Mouse (Mus musculus) G1E (cell line): Measurements from ENCODE around the gene Rbbp7. TPM values are rescaled to one million over a fixed set of nuclear protein-coding genes. Genes with fewer than 3 reads are reported as not detected.
A peak's percentile ranks its signal among the peaks of the same experiment; 100 is the strongest.

Experiments used
- ATAC-seq: 2 replicates; pipeline ENCODE4 v1.8.0; 2016; ENCODE audit warnings: mild to moderate bottlenecking; ENCODE audit not compliant: insufficient number of reproducible peaks, poor library complexity, low FRiP score, severe bottlenecking; ENCODE audit errors: extremely low read depth
- DNase-seq: peaks from one replicate; pipeline ENCODE4 v3.0.0; 2012; ENCODE audit warnings: low spot score
- H3K27me3 ChIP-seq: 2 replicates; pipeline ENCODE4 v1.6.1; 2012; ENCODE audit warnings: mild to moderate bottlenecking, low read length, inconsistent platforms; ENCODE audit not compliant: insufficient read depth
- H3K36me3 ChIP-seq: replicated peaks from 2 replicates; pipeline ENCODE3; 2012; ENCODE audit warnings: mild to moderate bottlenecking, inconsistent platforms
- H3K4me1 ChIP-seq: 2 replicates; pipeline ENCODE4 v1.6.1; 2012; ENCODE audit warnings: low read depth, low read length, inconsistent platforms, mixed read lengths; ENCODE audit not compliant: insufficient read depth
- H3K4me3 ChIP-seq: 2 replicates; pipeline ENCODE4 v1.5.1; 2012; ENCODE audit warnings: low read depth, mild to moderate bottlenecking, inconsistent platforms, low read length, moderate library complexity, mixed read lengths
- H3K9me3 ChIP-seq: replicated peaks from 2 replicates; pipeline ENCODE4 v1.6.1; 2012; ENCODE audit warnings: inconsistent platforms
- CTCF ChIP-seq: IDR thresholded peaks from 2 replicates; pipeline ENCODE4 v1.5.1; 2012; ENCODE audit warnings: low read depth, low read length, inconsistent platforms, mixed read lengths
- GATA1 ChIP-seq: IDR thresholded peaks from 2 replicates; pipeline ENCODE4 v1.6.1; 2012; ENCODE audit warnings: borderline replicate concordance, low read length, inconsistent platforms, mixed read lengths
- GATA2 ChIP-seq: IDR thresholded peaks from 2 replicates; pipeline ENCODE4 v1.6.1; 2012; ENCODE audit warnings: low read depth, low read length, inconsistent platforms, borderline replicate concordance
- POLR2AphosphoS5 ChIP-seq: IDR thresholded peaks from 2 replicates; pipeline ENCODE4 v1.6.1; 2012; ENCODE audit warnings: low read depth, low read length, inconsistent platforms; ENCODE audit not compliant: insufficient replicate concordance
- TAL1 ChIP-seq: conservative IDR thresholded peaks from 2 replicates; pipeline ENCODE4 v1.6.1; 2012; ENCODE audit warnings: low read depth, low read length, inconsistent platforms, mixed read lengths
- polyA plus RNA-seq: library from polyadenylated mRNA; stranded (reverse); fragments of >175 nt; gene quantifications from 2 replicates; pipeline ENCODE4 v1.2.3, GENCODE M21; 2012
- total RNA-seq, 2 experiments: library from RNA; stranded (forward) in 1 of 2; stranded (reverse) in 1 of 2; fragments of 200-1000 nt in 1 of 2; fragments of >200 nt in 1 of 2; fragmentation: Nextera tagmentation in 1 of 2; gene quantifications; 2 replicates each; pipeline ENCODE4 v1.2.3; 2014 to 2017

Rbbp7 gene
- total and polyA plus RNA-seq, 3 experiments = 237 to 617 (median 520) TPM

- TF ChIP-seq TAL1 (no peak), CTCF (0 out of 2 replicates have a peak, but pooled peaks have one; percentile 9)
- Histone ChIP-seq H3K4me1 (peaks cover 24% of the 10 kb centered on the region), H3K4me3 (peak overlapping the region; percentile 65), H3K27me3 (no peaks in the 10 kb centered on the region), H3K36me3 (no peaks in the 10 kb centered on the region), H3K9me3 (no peaks in the 10 kb centered on the region)
- peak; percentile 75 for ATAC-seq
- peak; percentile 41 for DNase-seq
These were observed 24.9 kb upstream of the Rbbp7 start for GRCm38 (mm10) chrX:162734997-162735929.

GRCm38 (mm10) chrX:162736140-162736659, 24.0 kb upstream of the Rbbp7 start:
- DNase-seq (peak; percentile 20), ATAC-seq (peak; percentile 83)
- Histone ChIP-seq H3K27me3 (no peaks in the 10 kb centered on the region), H3K9me3 (no peaks in the 10 kb centered on the region), H3K4me1 (peaks cover 24% of the 10 kb centered on the region), H3K4me3 (peak overlapping the region; percentile 65; the same call in 1 of the 2 replicates), H3K36me3 (no peaks in the 10 kb centered on the region)
- no peak for TF ChIP-seq CTCF
- no peak for TF ChIP-seq GATA2
- TF ChIP-seq GATA1 = no peak
- no peak for TF ChIP-seq POLR2AphosphoS5
- TF ChIP-seq TAL1 = no peak

GRCm38 (mm10) chrX:162748696-162749420, 11.3 kb upstream of the Rbbp7 start:
- TF ChIP-seq POLR2AphosphoS5 (no peak), TAL1 (no peak), GATA1 (no peak), CTCF (no peak), GATA2 (no peak)
- no peak for DNase-seq
- no peaks in the 10 kb centered on the region for H3K27me3 ChIP-seq
- peaks cover 18% of the 10 kb centered on the region for H3K4me1 ChIP-seq
- no peak overlapping the region for H3K4me3 ChIP-seq
- no peaks in the 10 kb centered on the region for H3K36me3 ChIP-seq
- no peak for ATAC-seq
- H3K9me3 ChIP-seq = no peaks in the 10 kb centered on the region

GRCm38 (mm10) chrX:162752418-162752817, 7.8 kb upstream of the Rbbp7 start:
- TF ChIP-seq POLR2AphosphoS5 = no peak
- TF ChIP-seq GATA1 = no peak
- no peak for TF ChIP-seq CTCF
- no peak for TF ChIP-seq GATA2
- no peak for TF ChIP-seq TAL1
- no peaks in the 10 kb centered on the region for H3K27me3 ChIP-seq
- H3K4me3 ChIP-seq = no peak overlapping the region
- no peaks in the 10 kb centered on the region for H3K36me3 ChIP-seq
- DNase-seq (no peak), ATAC-seq (no peak)
- H3K9me3 ChIP-seq = no peaks in the 10 kb centered on the region
- H3K4me1 ChIP-seq = peaks cover 23% of the 10 kb centered on the region

- no peak for ATAC-seq
These were observed 5.9 kb upstream of the Rbbp7 start for GRCm38 (mm10) chrX:162754314-162754713.

GRCm38 (mm10) chrX:162756058-162756457, 4.1 kb upstream of the Rbbp7 start:
- Histone ChIP-seq H3K4me1 (peaks cover 16% of the 10 kb centered on the region), H3K27me3 (no peaks in the 10 kb centered on the region), H3K4me3 (no peak overlapping the region), H3K36me3 (no peaks in the 10 kb centered on the region), H3K9me3 (no peaks in the 10 kb centered on the region)
- TF ChIP-seq GATA1 (no peak), GATA2 (no peak), TAL1 (no peak), CTCF (no peak), POLR2AphosphoS5 (no peak)
- ATAC-seq = no peak
- no peak for DNase-seq

More at GRCm38 (mm10) chrX:162754314-162754713, 5.9 kb upstream of the Rbbp7 start:
- Histone ChIP-seq H3K4me1 (peaks cover 21% of the 10 kb centered on the region), H3K36me3 (no peaks in the 10 kb centered on the region), H3K9me3 (no peaks in the 10 kb centered on the region), H3K27me3 (no peaks in the 10 kb centered on the region), H3K4me3 (no peak overlapping the region)
- TF ChIP-seq CTCF (no peak), GATA1 (no peak), POLR2AphosphoS5 (no peak), TAL1 (no peak), GATA2 (no peak)
- no peak for DNase-seq
